Mouse (Mus musculus) forebrain, embryonic 14.5 days (tissue): Measurements from ENCODE around the gene Cux1. TPM values are rescaled to one million over a fixed set of nuclear protein-coding genes. Genes with fewer than 3 reads are reported as not detected.

Source experiments
- ATAC-seq: fragments of 200-750 bp; cut with Nextera tagmentation; 2 replicates; pipeline ENCODE4 v1.8.0; 2017; ENCODE audit warnings: mild to moderate bottlenecking, moderate library complexity
- DNase-seq: peaks from one replicate; pipeline ENCODE4 v3.0.0-alpha.2; 2015; ENCODE audit warnings: low spot score
- H3K27ac ChIP-seq: fragments of 300-500 bp; sonication (generic); 2 replicates; pipeline ENCODE4 v1.5.1; 2014; ENCODE audit warnings: low read depth, mild to moderate bottlenecking, control low read depth, low read length, moderate library complexity
- H3K27me3 ChIP-seq: fragments of 300-500 bp; sonication (generic); replicated peaks from 2 replicates; pipeline ENCODE4 v1.6.1; 2014; ENCODE audit warnings: low read length, control low read depth, mixed read lengths; ENCODE audit not compliant: control insufficient read depth, insufficient read depth
- H3K36me3 ChIP-seq: fragments of 300-500 bp; sonication (generic); 2 replicates; pipeline ENCODE4 v1.6.1; 2014; ENCODE audit warnings: low read length, control low read depth; ENCODE audit not compliant: control insufficient read depth, insufficient read depth
- H3K4me1 ChIP-seq: fragments of 300-500 bp; sonication (generic); 2 replicates; pipeline ENCODE4 v1.6.1; 2014; ENCODE audit warnings: antibody characterized with exemption, low read length, control low read depth; ENCODE audit not compliant: control insufficient read depth, insufficient read depth
- H3K4me2 ChIP-seq: fragments of 300-500 bp; sonication (generic); 2 replicates; pipeline ENCODE4 v1.6.1; 2014; ENCODE audit warnings: mild to moderate bottlenecking, control low read depth, low read length
- H3K4me3 ChIP-seq: fragments of 300-500 bp; sonication (generic); 2 replicates; pipeline ENCODE4 v1.5.1; 2014; ENCODE audit warnings: low read depth, low read length, control low read depth
- H3K9ac ChIP-seq: fragments of 300-500 bp; sonication (generic); 2 replicates; pipeline ENCODE4 v1.6.1; 2014; ENCODE audit warnings: mild to moderate bottlenecking, low read length, control low read depth, moderate library complexity
- H3K9me3 ChIP-seq: fragments of 300-500 bp; sonication (generic); replicated peaks from 2 replicates; pipeline ENCODE4 v1.6.1; 2016; ENCODE audit warnings: low read length, control low read depth, mixed read lengths; ENCODE audit not compliant: control insufficient read depth
- WGBS: fragments of 180-500 bp; shearing (Covaris S2); extraction: QIAGEN DNeasy Blood & Tissue Kit; methylation state at CpG from one replicate; pipeline ENCODE4 v1.1.7; 2014; 5-methylcytosine and 5-hydroxymethylcytosine counted together
- polyA plus RNA-seq: library from polyadenylated mRNA; unstranded; fragments of >200 nt; fragmentation: Nextera tagmentation; extraction: Ambion mirVana; gene quantifications from 2 replicates; pipeline ENCODE4 v1.2.1, GENCODE M21; 2014

Cux1 gene
- polyA plus RNA-seq, 1 experiment from 2014 or later, result 89.6 TPM

DNA sequence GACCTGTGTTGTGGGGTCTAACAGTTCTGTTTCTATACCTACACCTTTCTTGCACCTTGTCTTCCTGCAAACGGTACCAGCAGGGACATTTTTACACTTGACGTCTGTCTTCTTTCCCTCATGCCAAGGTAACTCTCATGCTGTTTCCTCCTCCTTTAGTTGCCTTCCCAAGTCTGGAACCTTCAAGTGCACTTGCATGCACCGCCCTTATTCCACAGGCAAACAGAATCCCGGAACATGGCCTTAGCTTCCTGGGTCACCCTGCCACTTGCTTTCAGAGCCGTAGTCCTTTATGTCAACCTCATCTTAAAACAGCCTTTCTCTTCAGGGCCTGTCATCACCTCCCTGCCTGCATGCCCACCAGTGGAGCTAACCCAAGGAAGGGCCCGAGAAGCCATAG is 15.7 kb downstream of the Cux1 start:
- no peak overlapping the region for H3K27ac ChIP-seq
- 78% methylated on average over 6 of the region's 6 CpGs for WGBS
- peaks cover 27% of the 10 kb centered on the region for H3K4me1 ChIP-seq
- ATAC-seq (no peak), DNase-seq (no peak)
- H3K4me2 ChIP-seq, result no peak overlapping the region
- H3K36me3 ChIP-seq, result no peaks in the 10 kb centered on the region
- H3K4me3 ChIP-seq, result no peak overlapping the region
- no peaks in the 10 kb centered on the region for H3K9me3 ChIP-seq
- no peak overlapping the region for H3K9ac ChIP-seq
- H3K27me3 ChIP-seq, result no peaks in the 10 kb centered on the region

DNA sequence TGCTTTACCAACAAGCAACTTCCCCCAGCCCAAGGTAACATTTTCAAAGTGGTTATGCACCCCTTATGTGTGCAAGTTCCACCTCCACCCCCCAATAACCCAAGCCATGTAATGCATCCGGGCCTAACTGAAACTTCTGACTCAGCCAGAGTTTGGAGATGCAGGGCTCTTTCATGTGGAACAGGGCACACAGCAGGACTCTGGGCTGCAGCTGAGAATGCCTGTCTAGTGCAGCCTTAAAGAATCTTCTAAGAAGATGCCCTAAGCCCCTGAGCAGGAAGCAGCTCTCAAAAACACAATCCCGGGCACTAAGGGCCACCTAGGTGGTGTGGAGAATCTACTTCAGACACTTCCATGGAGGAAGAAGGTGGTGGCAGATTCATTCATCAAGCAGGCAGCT is 16.6 kb downstream of the Cux1 start:
- no peak overlapping the region for H3K4me3 ChIP-seq
- ATAC-seq (no peak), DNase-seq (no peak)
- H3K4me2 ChIP-seq, result no peak overlapping the region
- no peaks in the 10 kb centered on the region for H3K9me3 ChIP-seq
- WGBS, result 6% methylated on average over 2 of the region's 2 CpGs
- no peaks in the 10 kb centered on the region for H3K27me3 ChIP-seq
- H3K4me1 ChIP-seq, result peaks cover 18% of the 10 kb centered on the region
- H3K27ac ChIP-seq, result no peak overlapping the region
- no peaks in the 10 kb centered on the region for H3K36me3 ChIP-seq
- no peak overlapping the region for H3K9ac ChIP-seq

DNA sequence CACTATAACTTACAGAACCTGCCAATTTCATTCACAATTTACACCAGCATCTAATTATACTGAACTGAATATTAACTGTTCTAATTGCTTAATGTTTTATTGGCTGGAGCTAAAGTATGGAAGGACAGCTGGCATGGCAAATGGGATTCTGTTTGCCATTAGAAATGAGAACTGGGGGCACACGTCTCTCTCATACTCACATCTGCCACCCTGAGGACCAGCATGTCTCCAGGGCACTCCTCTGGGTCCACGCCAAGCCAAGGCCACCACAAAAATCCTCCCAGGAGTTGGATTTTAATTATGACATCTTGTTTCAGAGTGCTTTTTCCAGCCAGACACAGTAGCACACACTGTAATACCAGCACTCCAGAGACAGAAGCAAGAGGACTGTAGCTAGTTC is 18.5 kb downstream of the Cux1 start:
- H3K27me3 ChIP-seq, result no peaks in the 10 kb centered on the region
- no peak for ATAC-seq
- peak; percentile 61 for DNase-seq
- H3K4me3 ChIP-seq, result no peak overlapping the region
- H3K4me1 ChIP-seq, result peaks cover 14% of the 10 kb centered on the region; the same call in 1 of the 2 replicates
- H3K27ac ChIP-seq, result no peak overlapping the region
- H3K9ac ChIP-seq, result no peak overlapping the region
- H3K9me3 ChIP-seq, result no peaks in the 10 kb centered on the region
- WGBS, result 35% methylated on average over 2 of the region's 2 CpGs
- no peaks in the 10 kb centered on the region for H3K36me3 ChIP-seq
- H3K4me2 ChIP-seq, result no peak overlapping the region

DNA sequence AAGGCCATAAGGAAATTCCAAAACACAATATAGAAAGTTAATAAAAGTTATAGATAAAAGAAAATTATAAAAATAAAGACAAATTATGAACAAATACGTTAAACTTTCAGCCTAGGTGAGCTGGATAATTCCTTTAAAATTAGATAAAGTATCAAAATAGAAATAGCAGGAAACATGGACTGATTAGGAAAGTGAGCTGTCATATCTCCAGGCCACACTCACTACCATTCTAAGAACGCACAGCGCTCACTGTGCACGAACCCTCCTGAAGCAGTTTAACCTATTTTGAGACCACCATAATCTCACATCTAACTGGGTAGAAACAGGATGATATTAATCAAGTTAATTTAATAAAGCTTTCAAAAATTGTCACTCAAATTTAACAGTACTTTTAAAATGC is 22.2 kb downstream of the Cux1 start:
- no peak overlapping the region for H3K9ac ChIP-seq
- H3K9me3 ChIP-seq, result no peaks in the 10 kb centered on the region
- DNase-seq, result no peak
- H3K4me3 ChIP-seq, result no peak overlapping the region
- 97% methylated on average over 4 of the region's 4 CpGs for WGBS
- H3K4me1 ChIP-seq, result peaks cover 9% of the 10 kb centered on the region; the same call in 1 of the 2 replicates
- H3K27ac ChIP-seq, result no peak overlapping the region
- no peak overlapping the region for H3K4me2 ChIP-seq
- H3K36me3 ChIP-seq, result no peaks in the 10 kb centered on the region
- no peaks in the 10 kb centered on the region for H3K27me3 ChIP-seq
- ATAC-seq, result no peak

DNA sequence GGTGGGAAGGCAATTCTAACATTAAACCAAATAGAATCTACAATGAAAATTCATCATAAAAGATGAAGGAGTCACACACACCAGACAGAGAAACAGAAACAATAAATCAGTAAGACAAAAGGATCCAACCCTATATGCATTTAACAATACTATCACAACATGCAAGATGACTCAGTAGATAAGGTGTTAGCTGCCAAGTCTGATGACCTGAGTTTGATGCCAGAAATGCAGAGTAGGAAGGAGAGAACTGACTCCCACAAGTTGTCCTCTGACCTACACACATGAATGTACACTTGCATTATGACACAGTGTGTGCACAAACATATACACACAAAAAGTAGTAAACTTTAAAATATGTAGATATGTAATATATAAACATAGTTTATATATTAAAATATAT is 24.1 kb downstream of the Cux1 start:
- no peak for ATAC-seq
- no peaks in the 10 kb centered on the region for H3K36me3 ChIP-seq
- 0 out of 2 replicates have a peak, but pooled peaks cover 2% of the 10 kb centered on the region for H3K4me1 ChIP-seq
- DNase-seq, result no peak
- no peak overlapping the region for H3K4me2 ChIP-seq
- H3K9me3 ChIP-seq, result no peaks in the 10 kb centered on the region
- H3K9ac ChIP-seq, result no peak overlapping the region
- H3K27ac ChIP-seq, result no peak overlapping the region
- no peaks in the 10 kb centered on the region for H3K27me3 ChIP-seq
- no peak overlapping the region for H3K4me3 ChIP-seq

DNA sequence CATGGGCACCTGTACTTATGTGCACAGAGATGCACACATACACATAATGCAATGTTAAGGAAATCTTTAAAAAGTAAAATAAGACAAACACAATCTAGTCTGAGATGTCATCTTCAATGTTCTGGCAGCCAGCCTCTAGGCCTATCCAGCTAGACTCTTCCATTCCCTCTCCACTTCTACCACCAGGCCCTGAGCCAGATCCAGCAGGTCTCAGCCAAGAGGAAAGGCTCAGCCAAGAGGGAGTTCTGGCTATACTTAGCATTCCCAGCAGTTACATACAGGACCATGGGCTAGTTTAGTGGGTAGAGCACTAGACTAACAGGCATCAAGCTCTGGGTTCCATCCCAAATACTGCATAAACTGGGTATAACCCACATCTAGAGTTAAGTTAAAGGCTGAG is 26.3 kb downstream of the Cux1 start:
- Histone ChIP-seq H3K4me1 (0 out of 2 replicates have a peak, but pooled peaks cover 2% of the 10 kb centered on the region), H3K9ac (no peak overlapping the region), H3K27me3 (no peaks in the 10 kb centered on the region), H3K36me3 (no peaks in the 10 kb centered on the region), H3K4me3 (no peak overlapping the region), H3K9me3 (no peaks in the 10 kb centered on the region), H3K4me2 (no peak overlapping the region), H3K27ac (no peak overlapping the region)
- DNase-seq, result peak; percentile 59
- no peak for ATAC-seq

DNA sequence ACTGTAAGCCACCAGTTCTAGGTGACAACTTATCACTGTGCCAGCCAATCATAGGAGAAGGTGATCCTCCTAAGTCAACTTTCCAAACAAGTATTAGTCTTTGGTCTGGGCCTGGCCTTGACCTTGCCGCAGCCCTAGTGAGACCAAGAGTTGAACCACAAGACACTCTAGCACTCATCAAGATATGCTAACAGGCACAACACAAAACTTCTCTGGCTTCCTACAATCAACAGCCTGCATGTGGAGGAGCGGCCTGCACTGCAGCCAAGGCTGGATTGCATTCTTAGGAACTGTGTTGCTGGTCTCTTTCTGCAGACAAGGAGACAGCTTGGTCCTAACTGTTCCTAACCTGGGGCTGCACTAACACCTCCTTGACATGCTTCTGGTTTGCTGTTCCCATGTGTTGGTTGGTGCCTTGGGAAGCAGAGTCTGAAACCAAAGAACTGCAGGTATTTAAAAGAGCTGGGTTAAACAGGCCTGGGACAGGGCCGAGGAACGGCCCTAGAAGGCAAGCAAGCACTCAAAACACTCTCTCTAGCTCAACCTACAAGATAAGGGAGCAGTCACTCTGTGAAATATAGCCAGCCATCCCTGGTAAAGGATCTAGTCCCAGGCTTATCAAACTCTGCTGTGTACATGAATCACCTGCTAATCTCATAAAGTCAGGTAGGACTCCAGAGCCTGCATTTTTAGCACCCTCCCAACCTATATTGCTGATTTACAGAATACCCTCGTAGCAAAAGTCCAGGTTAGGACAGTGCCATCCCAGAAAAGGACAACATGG is 27.0 kb downstream of the Cux1 start:
- DNase-seq (no peak), ATAC-seq (no peak)
- Histone ChIP-seq H3K27me3 (no peaks in the 10 kb centered on the region), H3K36me3 (no peaks in the 10 kb centered on the region), H3K27ac (no peak overlapping the region), H3K4me1 (0 out of 2 replicates have a peak, but pooled peaks cover 2% of the 10 kb centered on the region), H3K9ac (no peak overlapping the region), H3K9me3 (no peaks in the 10 kb centered on the region), H3K4me2 (no peak overlapping the region), H3K4me3 (no peak overlapping the region)
- 96% methylated on average over 5 of the region's 5 CpGs for WGBS

DNA sequence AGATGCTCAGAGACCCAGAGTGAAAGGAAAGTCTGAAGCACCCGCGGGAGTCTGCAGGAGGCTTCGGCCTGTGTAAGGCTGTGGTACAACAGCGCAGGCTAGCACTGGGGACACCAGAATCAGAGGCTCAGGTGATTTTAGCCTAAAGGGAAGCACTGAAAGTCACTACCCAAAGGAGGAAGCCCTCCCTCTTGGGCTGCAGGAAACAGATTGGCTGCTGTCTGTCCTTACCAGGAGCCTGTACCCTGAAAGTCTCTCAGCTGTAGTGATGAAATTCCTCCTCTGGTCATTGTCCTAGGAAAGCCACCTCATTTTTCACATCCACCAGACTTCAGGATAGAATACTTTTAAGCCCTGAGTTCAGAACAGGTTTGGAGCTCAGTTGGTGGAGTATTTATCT is 30.5 kb downstream of the Cux1 start:
- ATAC-seq (no peak), DNase-seq (no peak)
- no peaks in the 10 kb centered on the region for H3K9me3 ChIP-seq
- 95% methylated on average over 4 of the region's 4 CpGs for WGBS
- H3K36me3 ChIP-seq, result no peaks in the 10 kb centered on the region
- H3K27me3 ChIP-seq, result no peaks in the 10 kb centered on the region
- no peak overlapping the region for H3K4me2 ChIP-seq
- no peak overlapping the region for H3K4me3 ChIP-seq
- H3K4me1 ChIP-seq, result 0 out of 2 replicates have a peak, but pooled peaks cover 2% of the 10 kb centered on the region
- H3K27ac ChIP-seq, result no peak overlapping the region
- no peak overlapping the region for H3K9ac ChIP-seq

DNA sequence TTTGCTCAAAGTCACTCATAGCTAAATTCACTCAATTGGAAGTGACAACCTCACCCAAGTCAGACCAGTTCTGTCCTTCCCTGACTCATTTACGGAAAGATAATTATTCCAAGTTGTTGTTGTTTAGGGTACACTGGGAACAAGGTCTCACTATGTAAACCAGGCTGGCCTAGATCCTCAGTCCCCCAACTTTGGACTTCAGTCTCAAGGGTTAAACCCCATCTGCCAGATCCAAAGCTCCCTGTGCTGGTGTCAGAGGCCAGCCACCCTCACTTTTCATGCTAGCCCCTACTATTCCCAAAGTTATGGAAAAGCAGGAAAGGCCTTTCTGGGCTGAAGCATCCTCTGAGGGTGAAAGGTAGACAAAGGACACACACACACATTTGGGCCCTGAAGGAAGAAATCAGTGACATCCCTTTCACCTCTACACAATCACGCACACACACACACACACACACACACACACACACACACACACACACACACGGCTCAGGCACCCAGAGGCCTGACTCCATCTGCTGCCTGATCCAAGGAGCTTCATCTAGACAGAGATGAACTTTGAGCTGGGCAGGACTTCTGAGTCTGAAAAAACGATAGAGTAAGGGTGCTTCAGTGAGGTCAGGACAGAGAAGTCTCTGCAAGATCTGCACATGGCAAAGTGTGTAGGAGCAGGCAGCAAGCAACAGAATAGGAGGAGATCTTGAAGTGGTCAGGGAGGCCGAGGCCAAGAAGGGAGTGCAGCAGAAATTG is 31.1 kb downstream of the Cux1 start:
- H3K27ac ChIP-seq, result no peak overlapping the region
- 0 out of 2 replicates have a peak, but pooled peaks cover 2% of the 10 kb centered on the region for H3K4me1 ChIP-seq
- no peaks in the 10 kb centered on the region for H3K9me3 ChIP-seq
- DNase-seq (no peak), ATAC-seq (no peak)
- H3K4me2 ChIP-seq, result no peak overlapping the region
- no peaks in the 10 kb centered on the region for H3K36me3 ChIP-seq
- H3K4me3 ChIP-seq, result no peak overlapping the region
- H3K27me3 ChIP-seq, result no peaks in the 10 kb centered on the region
- H3K9ac ChIP-seq, result no peak overlapping the region
- WGBS, result 78% methylated on average over 5 of the region's 5 CpGs
